Mouse (Mus musculus): ENCODE measurements at regions not wholly inside any gene's neighbourhood (a gene's known extent, or its start where the extent isn't known, plus 50 kb on each side); places are given as distances from the start of the nearest gene placed in this dataset.
A peak's percentile ranks its signal among the peaks of the same experiment; 100 is the strongest.

DNA sequence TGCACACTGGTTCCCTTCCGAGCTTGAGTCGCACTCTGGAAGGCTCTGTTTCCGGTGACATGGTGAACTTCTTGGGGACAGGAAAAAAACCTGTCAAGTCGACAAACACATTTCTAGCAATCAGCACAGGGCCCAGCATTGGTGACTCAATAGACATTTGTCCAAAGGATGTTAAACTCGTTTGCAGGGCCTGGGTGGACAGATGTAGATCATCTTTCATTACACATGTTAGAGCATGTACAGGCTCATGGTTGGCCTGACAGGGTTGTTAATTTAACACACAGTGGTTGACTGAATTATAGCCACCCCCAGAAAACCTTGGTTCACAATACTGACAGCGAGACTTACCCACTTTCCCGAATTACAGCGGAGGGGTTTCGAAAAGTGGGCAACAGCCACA, 288.6 kb upstream of the Zfp64 start:
- no peaks in the 10 kb centered on the region for H3K9me3 ChIP-seq (ENCODE audit: low read depth, low read length)
- no peaks in the 10 kb centered on the region for H3K4me1 ChIP-seq (ENCODE audit: insufficient read depth)
- H3K4me3 ChIP-seq (ENCODE audit: low read depth, low read length) = no peak overlapping the region
- no peak overlapping the region for H3K4me2 ChIP-seq
- H3K27ac ChIP-seq (ENCODE audit: low read depth) = peak overlapping the region; percentile 50; the same call in 1 of the 2 replicates
- WGBS = 83% methylated on average over 9 of the region's 9 CpGs
- TF ChIP-seq CTCF (IDR thresholded peaks at IDR 0.05; ENCODE audit: low read depth) = no peak
- DNase-seq = no peak
- ATAC-seq (ENCODE audit: insufficient read depth) = no peak
- no peak overlapping the region for H3K9ac ChIP-seq
- no peaks in the 10 kb centered on the region for H3K36me3 ChIP-seq (ENCODE audit: insufficient read depth)
- no peaks in the 10 kb centered on the region for H3K27me3 ChIP-seq (ENCODE audit: insufficient read depth, low read length)

DNA sequence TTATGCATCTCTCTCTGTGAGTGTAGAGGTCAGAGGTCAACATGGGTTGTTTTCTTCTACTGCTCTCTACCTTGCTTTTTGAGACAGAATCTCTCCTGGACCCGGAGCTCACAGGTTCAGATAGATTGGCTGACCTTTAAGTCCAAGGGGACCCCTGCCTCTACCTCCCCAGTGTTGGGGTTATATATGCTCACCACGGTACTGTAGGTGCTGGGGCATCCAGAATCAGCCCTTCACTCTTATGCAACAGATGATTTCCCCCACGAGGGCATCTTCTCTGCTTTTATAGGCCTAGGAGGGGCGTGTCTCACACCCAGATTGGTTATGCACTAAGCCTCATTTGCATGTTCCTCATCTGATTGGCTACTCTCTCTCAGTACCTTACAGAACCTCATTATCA, 282.5 kb upstream of the Zfp64 start:
- no peak for TF ChIP-seq CTCF (IDR thresholded peaks at IDR 0.05; ENCODE audit: low read depth)
- Histone ChIP-seq H3K27ac (ENCODE audit: low read depth) (no peak overlapping the region), H3K9me3 (ENCODE audit: low read depth, low read length) (no peaks in the 10 kb centered on the region), H3K27me3 (ENCODE audit: insufficient read depth, low read length) (no peaks in the 10 kb centered on the region), H3K36me3 (ENCODE audit: insufficient read depth) (no peaks in the 10 kb centered on the region), H3K4me1 (ENCODE audit: insufficient read depth) (peaks cover 4% of the 10 kb centered on the region; the same call in 1 of the 2 replicates), H3K4me3 (ENCODE audit: low read depth, low read length) (no peak overlapping the region), H3K4me2 (no peak overlapping the region), H3K9ac (no peak overlapping the region)
- 87% methylated on average over 4 of the region's 4 CpGs for WGBS
- ATAC-seq (ENCODE audit: insufficient read depth) = no peak
- DNase-seq = no peak

DNA sequence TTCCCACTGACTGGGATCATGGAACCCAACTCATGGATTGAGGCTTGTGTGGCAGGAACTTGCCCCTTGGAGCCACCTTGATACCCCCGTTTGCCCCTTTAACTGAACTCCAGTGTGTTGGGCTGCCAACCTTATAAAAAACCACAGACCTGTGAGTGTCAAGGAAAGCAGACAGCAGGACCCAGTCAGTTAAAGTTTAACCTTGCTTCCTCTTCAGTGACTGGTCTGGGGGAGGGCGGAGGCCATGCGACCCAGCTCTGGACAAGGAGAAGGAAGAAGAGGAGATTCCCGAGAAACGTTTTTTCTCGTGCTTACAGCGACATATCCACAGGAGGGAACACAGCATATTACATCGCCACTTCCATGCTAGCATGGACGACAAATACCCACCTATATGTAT, 281.9 kb upstream of the Zfp64 start:
- no peaks in the 10 kb centered on the region for H3K36me3 ChIP-seq (ENCODE audit: insufficient read depth)
- ATAC-seq (ENCODE audit: insufficient read depth) (no peak), DNase-seq (no peak)
- WGBS = 81% methylated on average over 9 of the region's 9 CpGs
- H3K4me1 ChIP-seq (ENCODE audit: insufficient read depth) = peaks cover 4% of the 10 kb centered on the region; the same call in 1 of the 2 replicates
- H3K9ac ChIP-seq = no peak overlapping the region
- no peak overlapping the region for H3K4me3 ChIP-seq (ENCODE audit: low read depth, low read length)
- no peak overlapping the region for H3K27ac ChIP-seq (ENCODE audit: low read depth)
- no peak overlapping the region for H3K4me2 ChIP-seq
- no peaks in the 10 kb centered on the region for H3K9me3 ChIP-seq (ENCODE audit: low read depth, low read length)
- H3K27me3 ChIP-seq (ENCODE audit: insufficient read depth, low read length) = no peaks in the 10 kb centered on the region
- TF ChIP-seq CTCF (IDR thresholded peaks at IDR 0.05; ENCODE audit: low read depth) = no peak

DNA sequence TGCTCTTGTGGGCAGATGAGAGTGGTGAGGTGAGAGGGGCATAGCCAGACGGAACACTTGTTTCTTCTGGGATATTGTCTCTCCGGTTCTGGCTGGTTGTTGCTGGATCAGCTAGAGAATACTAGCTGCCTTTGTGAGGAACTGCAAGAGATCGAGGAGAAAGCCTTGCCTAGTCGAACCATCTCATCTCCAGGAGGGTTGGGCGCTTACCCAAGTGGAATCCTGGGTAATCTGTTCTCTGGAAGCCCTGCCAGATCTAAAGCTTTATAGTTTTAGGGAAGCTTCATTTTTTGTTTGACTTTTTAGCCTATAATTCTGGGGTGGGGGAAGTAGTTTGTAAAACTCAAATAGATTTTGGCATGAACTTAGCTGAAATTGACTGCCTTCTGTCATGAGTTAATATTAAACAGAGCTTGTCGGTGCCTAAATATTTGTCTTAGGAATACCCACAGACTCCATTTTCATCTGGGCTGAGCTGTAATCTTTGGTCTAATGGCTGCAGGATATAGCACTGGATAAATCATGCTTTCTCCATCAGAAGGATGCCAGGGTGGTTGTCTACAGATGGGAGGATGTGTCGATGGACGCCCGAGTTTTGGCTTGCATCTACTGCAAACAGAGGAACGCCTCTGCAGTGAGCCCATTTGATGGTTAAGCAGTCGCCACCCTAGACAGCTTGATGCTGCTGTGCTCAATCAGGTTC, 279.1 kb upstream of the Zfp64 start:
- WGBS = 38% methylated on average over 11 of the region's 11 CpGs
- peak overlapping the region; percentile 75 for H3K27ac ChIP-seq (ENCODE audit: low read depth)
- no peaks in the 10 kb centered on the region for H3K27me3 ChIP-seq (ENCODE audit: insufficient read depth, low read length)
- H3K9ac ChIP-seq = no peak overlapping the region
- ATAC-seq (ENCODE audit: insufficient read depth) (peak; percentile 92), DNase-seq (peak; percentile 88)
- no peaks in the 10 kb centered on the region for H3K36me3 ChIP-seq (ENCODE audit: insufficient read depth)
- H3K4me3 ChIP-seq (ENCODE audit: low read depth, low read length) = no peak overlapping the region
- no peak for TF ChIP-seq CTCF (IDR thresholded peaks at IDR 0.05; ENCODE audit: low read depth)
- H3K4me1 ChIP-seq (ENCODE audit: insufficient read depth) = peaks cover 4% of the 10 kb centered on the region; the same call in 1 of the 2 replicates
- no peak overlapping the region for H3K4me2 ChIP-seq
- no peaks in the 10 kb centered on the region for H3K9me3 ChIP-seq (ENCODE audit: low read depth, low read length)

DNA sequence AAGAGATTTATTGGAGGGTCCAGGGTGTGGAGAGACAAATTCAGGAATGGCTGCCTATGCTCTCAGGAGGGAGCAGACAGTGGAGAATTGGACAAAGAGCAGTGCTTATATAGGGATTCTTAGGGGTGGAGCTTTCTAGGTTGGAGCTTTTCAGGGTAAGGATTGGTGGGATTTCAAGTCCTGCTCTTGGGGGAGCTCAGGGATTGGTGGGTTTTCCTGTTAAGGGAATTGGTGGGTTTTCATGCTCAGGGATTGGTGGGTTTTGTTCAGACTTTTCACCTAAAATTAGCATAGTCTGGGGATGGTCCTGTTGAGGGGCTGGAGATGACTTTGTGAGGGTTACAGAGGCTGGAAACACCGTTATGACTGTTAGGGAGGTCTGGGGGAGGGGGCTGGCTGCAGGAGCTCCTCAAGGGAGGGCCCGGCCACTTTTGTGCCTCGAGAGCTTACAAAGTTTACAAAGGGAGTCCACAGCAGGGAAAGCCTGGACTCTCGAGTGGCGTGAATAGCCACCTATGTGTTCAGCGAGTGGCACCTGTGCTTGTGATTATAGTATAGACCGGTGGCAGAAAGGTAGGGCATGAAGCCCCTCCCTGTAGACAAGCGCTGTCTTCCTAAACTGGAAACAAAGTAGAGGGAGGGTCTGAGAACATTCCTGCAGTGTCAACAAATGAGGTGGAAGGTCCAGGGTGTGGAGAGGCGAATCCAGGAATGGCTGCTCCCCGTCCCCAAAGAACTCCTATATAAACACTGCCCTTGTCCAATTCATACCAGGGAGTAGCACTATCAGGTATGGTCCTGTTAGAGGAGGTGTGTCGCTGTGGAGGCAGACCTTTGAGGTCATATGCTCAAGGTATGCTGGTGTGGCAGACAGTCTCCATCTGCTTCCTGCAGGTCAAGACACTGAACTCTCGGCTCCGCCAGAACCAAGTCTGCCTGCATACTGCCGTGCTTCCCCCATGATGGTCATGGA, 278.1 kb upstream of the Zfp64 start:
- Histone ChIP-seq H3K27me3 (ENCODE audit: insufficient read depth, low read length) (no peaks in the 10 kb centered on the region), H3K4me1 (ENCODE audit: insufficient read depth) (peaks cover 4% of the 10 kb centered on the region; the same call in 1 of the 2 replicates), H3K36me3 (ENCODE audit: insufficient read depth) (no peaks in the 10 kb centered on the region), H3K27ac (ENCODE audit: low read depth) (peak overlapping the region; percentile 75), H3K4me3 (ENCODE audit: low read depth, low read length) (no peak overlapping the region), H3K4me2 (no peak overlapping the region), H3K9ac (no peak overlapping the region), H3K9me3 (ENCODE audit: low read depth, low read length) (no peaks in the 10 kb centered on the region)
- DNase-seq = no peak
- ATAC-seq (ENCODE audit: insufficient read depth) = peak; percentile 23; the same call in 1 of the 2 replicates
- 59% methylated on average over 14 of the region's 14 CpGs for WGBS
- TF ChIP-seq CTCF (IDR thresholded peaks at IDR 0.05; ENCODE audit: low read depth) = no peak

DNA sequence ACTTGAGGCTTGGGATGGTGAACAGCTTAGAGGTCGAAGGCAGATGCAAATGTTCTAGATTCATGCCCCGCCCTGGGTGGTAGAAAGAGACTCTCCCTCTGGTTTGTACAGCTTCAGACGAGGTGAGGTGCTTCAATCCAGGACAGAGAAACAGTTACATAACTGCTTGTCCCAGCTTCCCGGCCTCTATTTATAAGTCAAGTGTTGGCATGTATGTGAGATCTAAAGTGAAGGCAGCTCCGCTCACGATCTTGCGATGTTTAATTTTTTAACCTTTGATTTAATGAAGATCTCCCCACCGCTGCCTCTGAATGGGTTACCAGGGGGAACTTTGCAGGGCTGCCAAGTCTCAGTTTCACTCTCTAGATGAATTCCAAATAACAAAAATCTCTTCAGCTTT, 266.9 kb upstream of the Zfp64 start:
- TF ChIP-seq CTCF (IDR thresholded peaks at IDR 0.05; ENCODE audit: low read depth) = no peak
- WGBS = 55% methylated on average over 8 of the region's 8 CpGs

DNA sequence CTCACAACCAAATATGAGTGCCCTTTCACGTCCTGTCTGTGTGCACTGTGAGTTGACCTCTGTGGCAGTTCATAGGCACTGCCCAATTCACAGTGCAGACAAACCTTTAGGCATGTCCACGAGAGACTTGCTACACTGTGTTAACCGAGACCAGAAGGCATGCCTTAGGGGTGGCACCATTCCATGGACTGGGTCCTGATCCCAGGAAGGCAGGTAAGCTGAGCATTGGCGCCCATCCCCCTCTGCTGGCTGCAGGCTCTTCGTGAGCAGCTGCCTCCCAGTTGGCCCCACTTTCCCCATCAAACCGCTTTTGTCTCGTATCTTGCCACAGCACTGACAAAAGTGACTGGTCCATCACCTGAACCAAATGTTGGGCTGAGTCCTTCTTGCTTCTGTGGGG, 265.8 kb upstream of the Zfp64 start:
- no peak overlapping the region for H3K4me2 ChIP-seq
- no peak for DNase-seq
- no peaks in the 10 kb centered on the region for H3K4me1 ChIP-seq (ENCODE audit: insufficient read depth)
- no peak for ATAC-seq (ENCODE audit: insufficient read depth)
- no peak overlapping the region for H3K4me3 ChIP-seq (ENCODE audit: low read depth, low read length)
- no peak overlapping the region for H3K9ac ChIP-seq
- H3K27me3 ChIP-seq (ENCODE audit: insufficient read depth, low read length) = no peaks in the 10 kb centered on the region
- H3K27ac ChIP-seq (ENCODE audit: low read depth) = no peak overlapping the region
- H3K9me3 ChIP-seq (ENCODE audit: low read depth, low read length) = no peaks in the 10 kb centered on the region
- WGBS = 67% methylated on average over 7 of the region's 7 CpGs
- TF ChIP-seq CTCF (IDR thresholded peaks at IDR 0.05; ENCODE audit: low read depth) = no peak
- no peaks in the 10 kb centered on the region for H3K36me3 ChIP-seq (ENCODE audit: insufficient read depth)

More for the DNA sequence above, 266.9 kb upstream of the Zfp64 start:
- no peaks in the 10 kb centered on the region for H3K4me1 ChIP-seq (ENCODE audit: insufficient read depth)
- no peaks in the 10 kb centered on the region for H3K9me3 ChIP-seq (ENCODE audit: low read depth, low read length)
- ATAC-seq (ENCODE audit: insufficient read depth) (no peak), DNase-seq (peak; percentile 16)
- H3K4me3 ChIP-seq (ENCODE audit: low read depth, low read length) = no peak overlapping the region
- no peaks in the 10 kb centered on the region for H3K27me3 ChIP-seq (ENCODE audit: insufficient read depth, low read length)
- H3K36me3 ChIP-seq (ENCODE audit: insufficient read depth) = no peaks in the 10 kb centered on the region
- no peak overlapping the region for H3K27ac ChIP-seq (ENCODE audit: low read depth)
- H3K9ac ChIP-seq = no peak overlapping the region
- H3K4me2 ChIP-seq = no peak overlapping the region

Data from lung, embryonic 14.5 days (tissue).